Mouse (Mus musculus) right cerebral cortex, postnatal 10 days (tissue): ENCODE data around the gene Tgm2.

Source experiments
- DNase-seq, 2 experiments: peaks; one replicate each; pipeline ENCODE4 v3.0.0; 2021; ENCODE audit warnings: low spot score in 2 of 2

Gene Tgm2

DNA sequence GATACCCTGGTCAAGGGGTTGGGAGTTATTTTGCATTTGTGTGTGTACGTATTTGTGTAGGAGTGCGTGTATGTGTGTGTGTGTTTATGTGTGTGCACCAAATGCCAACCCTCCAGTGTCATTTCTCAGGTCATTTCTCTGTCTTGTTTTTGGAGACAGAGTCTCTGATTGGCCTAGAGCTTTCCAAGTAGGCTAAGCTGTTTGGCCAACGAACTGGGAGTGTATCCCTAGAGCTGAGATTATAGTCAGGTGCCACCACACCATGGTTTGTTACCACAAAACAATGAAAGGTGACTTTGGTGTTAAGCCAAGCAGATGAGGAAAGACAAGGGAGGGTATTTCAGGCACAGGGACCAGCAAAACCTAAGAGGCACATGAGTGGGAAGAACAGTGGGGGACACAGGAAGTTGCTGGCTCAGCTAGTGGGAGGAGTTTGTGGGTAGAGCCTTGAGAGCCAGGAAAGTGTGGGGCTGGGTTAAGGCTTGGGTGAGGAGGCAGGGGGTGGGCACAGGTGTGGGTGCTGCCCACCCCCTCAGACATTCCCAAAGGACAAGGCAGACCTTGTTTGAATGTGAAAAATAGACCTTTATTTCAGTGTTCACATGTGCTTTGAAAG is 30.3 kb downstream of the Tgm2 start:
- DNase-seq: no peak

DNA sequence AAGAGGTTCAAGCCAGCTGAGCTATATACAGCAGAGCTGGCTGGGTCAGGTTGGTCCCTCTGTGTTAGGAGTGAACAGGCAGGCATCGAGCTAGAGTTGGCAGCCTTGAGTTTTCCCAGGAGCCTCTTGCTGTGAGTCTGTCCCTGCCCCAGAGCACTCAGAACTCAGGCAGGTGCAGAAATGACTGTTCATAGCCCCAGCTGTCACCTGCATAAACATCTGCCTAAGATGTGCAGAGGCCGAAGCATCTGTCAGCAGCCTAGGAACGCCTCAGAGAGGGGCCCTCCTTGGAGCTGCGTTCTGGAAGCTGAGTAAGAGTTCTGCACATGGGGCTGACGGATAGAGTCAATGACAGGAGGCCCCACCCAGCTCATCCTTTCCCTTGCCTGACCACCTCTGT is 31.3 kb downstream of the Tgm2 start:
- no peak for DNase-seq

DNA sequence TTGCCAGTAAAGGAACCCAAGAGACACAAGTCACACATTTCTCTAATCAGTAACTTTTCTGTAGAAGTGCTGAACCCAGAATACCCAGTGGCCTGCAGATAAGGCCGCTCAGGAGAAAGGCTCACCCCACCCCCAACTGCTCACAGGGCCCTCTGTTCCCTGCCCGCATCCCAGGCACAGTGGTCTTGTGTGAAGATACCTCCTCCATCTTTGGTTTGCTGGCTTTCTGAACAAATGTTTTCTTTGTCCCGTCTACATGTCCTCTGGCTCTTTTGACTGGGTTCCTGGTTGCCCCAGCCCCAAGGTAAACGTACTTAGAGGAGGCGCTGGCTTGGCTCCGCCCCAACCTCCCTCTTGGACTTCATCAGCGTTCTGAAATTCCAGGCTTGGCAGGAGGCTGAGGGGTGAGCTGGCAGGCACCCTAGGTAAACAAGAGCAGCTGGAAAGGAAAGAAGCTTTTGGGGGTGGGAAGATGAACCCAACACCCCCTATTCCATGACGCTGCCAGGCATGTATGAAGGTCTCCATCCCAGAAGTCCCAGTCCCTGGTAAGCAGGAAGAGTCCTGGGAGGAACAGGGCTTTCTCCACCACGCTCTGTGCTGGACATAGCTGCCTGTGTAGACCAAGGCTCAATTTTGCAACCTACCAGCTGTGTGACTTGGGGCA is 32.5 kb downstream of the Tgm2 start:
- no peak for DNase-seq

DNA sequence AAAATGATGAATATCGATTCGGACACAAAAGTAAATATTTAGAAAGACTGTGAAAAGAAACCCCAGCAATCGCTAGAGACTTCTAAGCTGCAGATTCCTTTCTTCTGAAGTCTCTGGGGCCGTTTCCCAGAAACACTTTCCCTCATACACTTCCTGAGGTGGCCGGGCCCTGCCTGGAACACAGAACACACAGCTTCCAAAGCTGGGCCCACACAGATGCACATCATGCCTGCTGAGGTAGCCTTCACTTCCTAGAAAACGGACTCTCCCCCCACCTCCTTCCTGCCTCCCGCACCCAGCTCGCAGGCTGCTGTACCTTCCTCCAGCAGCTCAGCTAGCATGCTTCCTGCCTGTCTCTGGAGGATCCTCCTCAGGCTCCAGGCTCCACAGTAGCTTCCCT is 36.7 kb downstream of the Tgm2 start:
- DNase-seq: no peak

DNA sequence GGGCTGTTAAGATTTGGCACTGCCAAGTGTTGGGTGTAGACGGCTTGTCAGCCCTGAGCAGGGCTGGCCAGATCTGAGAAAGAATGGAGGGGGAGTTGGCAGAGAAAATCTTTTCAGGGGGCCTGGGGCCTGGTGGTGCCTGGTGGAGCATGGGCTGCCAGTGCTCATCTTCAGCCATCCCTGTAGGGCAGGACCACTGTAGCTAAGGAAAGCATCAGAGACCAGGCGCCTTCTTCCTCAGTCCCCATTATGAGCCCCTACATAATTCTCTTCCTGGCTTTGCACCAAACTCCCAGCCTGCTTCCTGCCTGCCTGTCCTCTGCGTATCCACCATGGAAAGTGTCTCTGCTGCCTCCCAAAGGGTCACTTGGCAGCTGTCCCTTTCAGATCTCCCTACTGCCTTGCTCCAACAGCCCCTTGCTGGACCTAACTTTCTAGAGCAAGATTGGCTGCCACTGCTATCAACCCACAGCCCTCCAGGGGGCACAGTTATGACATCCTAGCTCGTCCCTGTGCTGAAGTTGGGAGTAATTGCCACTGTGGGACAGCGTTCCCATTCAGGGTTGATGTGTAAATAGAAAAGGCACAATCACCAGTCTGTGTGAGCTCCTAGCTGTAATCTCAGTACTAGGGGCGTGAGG is 39.2 kb downstream of the Tgm2 start:
- peak in 1 of 2 experiments; percentile 56 for DNase-seq

DNA sequence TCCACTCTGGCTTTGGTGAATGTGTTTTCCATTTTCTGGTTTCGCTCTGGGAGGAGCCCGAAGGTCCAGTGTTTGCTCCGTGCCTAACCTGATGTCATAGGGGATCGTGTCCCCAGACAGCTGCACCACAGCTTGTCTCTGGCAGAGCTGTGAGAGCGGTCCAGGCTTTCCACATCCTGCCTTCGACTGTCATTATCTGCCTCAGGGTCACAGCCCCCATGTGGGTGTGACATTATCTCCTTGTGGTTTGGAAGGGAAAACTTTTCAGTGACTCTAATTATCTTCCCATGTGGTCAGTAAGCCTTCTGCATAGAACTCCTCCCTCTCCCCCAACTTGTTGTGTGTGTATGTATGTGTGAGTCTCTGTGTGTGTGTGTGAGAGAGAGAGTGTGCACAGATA is 40.6 kb downstream of the Tgm2 start:
- no peak for DNase-seq

DNA sequence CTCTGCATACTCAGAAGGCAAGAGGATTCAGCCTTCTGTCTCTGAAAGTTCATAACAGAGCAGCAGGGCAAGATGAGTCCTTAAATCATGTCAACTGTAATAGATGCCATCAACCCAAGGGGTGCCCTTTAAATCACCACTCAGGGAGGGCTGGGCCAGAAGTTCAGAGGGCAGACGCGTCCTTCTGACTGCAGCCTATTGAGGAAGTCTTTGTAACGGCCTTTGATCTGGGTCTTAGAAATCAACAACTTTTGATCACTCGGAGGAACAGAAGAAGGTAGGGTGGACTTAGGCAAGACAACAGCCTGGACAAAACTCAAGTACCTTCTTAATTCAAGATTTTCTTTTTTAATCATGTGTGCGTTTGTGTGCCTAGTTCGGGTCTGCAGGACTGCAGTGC is 41.3 kb downstream of the Tgm2 start:
- no peak for DNase-seq

DNA sequence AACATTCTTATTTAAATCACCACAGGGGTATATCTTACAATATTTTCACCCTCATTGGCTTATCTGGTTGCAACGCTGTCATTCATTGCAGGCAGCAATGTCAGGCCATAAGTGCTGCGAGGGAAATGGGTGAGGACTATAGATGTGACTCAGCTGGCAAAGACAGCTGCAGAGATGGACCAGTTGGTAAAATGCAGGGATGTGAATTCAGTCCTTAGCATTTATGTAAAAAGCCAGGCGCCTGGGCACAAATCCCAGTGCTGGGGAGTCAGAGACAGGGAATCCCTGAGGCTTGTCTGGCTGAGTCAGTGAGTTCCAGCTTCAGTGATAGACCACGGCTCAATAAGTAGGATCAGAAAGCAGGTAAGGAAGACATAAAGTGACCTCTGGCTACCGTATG is 44.5 kb downstream of the Tgm2 start:
- DNase-seq: peak; percentile 72

DNA sequence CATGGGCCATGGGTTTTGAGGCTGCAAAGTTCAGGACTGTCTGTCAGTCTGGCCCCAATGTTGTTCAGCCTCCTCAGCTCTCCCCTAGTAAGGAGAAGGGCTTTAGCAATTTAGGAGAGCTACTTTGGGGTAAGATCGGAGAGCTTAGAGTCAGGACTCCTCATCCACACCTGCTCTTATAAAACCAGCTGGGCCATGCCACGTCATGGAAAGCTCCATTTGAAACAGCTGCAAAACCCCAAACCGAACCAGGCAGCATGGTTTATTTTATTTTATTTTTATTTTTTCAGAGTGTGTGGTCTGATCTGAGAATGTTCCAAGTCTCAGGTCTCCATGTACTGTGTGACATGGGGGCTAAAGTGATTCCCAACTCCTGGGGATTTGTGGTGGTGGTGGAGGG is 46.7 kb downstream of the Tgm2 start:
- DNase-seq: no peak

DNA sequence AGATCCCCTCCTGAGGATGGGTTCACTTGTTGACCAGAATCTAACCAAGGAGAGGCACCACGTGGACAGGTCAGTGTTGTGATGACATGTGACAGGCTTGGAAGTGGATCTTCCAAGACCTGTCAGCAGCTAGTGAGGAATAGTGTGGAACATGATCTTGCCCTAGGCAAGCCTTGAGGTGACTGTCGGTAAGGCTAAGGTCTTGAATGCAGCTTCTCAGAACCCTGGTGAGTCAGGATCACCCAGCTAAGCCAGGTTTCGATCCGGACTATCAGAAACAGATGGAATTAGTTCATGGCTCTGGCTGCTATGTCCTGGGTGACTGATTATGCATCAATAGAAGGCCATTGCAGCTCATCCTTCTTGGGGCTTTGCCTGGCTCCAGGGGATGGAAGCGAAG is 47.5 kb downstream of the Tgm2 start:
- DNase-seq: no peak

DNA sequence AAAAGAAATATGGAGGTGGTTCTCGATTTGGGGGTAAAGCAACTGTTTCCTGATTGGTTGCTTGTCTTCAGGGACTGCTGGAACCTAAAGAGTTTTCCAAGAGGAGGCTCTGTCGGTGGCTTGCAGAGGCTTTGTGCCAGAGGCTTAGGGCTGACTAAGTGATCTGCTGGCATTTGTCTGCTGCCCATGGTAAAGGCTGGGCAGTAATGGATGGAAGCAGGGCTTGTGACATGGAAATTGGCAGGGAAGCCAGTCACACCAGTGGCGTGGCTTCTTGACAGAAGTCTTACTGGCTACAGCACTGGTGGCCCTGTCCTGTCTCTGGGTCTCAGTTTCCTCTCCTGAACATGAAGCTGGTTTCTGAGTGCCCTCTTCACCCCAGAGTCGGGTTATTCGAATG is 49.2 kb downstream of the Tgm2 start:
- DNase-seq: no peak

DNA sequence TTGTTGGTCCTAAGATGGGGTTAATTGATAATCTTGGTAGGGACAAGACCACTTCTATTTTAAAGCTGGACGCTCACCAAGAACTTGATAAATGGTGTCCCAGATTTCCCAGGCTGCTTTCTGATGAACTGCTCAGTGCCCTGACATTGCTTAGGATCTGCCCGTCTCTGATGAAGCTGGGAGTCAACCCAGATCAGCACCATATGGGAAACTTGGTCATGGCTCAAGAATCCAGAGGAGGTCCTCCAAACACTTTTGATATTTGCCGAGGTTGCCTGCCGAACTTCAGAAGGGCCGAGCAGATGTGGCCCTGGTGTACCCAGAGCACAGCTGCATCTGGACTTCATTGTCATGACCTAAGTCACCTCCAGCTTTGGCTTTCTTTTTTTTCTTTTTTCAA is 51.4 kb downstream of the Tgm2 start:
- DNase-seq: no peak

DNA sequence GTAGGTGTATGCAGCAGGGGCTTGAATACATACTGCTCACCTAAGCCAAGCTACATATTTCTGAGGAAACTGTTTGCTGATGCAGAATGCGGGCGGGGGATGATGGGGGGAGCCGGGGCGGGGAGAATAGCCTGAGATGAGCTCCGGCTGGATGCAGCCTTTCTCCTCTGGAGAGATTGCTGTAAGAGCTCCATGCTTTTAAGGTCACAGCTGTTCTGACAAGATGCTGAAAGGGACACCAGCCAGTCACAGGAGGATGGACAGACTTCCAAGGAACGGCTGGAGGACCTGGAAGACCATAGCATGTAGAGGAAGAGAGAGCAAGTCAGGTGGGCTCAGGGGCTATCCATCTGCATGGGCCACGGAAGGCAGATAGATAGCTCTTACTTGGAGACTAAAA is 51.9 kb downstream of the Tgm2 start:
- DNase-seq: no peak

DNA sequence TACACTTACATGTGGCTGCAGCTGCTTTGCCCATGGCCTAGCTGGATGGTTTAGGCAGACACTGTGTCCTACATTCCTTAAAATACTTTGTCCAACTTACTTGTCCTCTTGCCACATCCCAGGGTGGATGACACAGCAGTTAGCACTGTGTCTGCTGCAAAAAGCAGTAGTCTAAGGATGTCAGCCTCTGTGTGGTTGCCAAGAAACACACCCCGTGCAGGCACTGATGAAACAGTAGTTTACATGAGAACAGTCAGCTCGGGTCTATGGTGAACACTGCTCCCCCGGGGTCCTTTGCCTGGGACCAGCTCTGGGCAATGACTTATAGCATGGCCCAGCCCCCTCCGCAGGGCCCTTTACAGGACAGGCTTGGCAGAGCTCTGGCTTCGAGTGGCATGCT is 52.9 kb downstream of the Tgm2 start:
- peak in 1 of 2 experiments; percentile 50 for DNase-seq

DNA sequence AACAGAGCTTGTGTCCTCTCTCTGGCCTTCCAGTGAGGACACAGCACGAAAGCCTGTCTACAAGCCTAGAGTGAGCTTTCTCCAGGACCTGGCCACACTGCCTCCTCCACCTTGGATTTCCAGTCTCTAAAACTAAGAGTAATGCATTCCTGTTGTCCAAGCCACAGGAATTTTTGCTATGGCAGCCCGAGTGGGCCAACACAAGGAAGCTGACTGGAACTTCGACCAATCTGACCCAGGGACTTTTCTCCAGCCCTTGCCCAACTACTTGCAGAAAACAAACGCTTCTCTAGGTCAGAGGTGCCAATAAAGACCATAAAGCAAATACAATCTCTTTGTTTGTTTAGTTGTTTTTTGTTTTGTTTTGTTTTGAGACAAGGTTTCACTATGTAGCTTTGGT is 56.1 kb downstream of the Tgm2 start:
- DNase-seq: no peak

DNA sequence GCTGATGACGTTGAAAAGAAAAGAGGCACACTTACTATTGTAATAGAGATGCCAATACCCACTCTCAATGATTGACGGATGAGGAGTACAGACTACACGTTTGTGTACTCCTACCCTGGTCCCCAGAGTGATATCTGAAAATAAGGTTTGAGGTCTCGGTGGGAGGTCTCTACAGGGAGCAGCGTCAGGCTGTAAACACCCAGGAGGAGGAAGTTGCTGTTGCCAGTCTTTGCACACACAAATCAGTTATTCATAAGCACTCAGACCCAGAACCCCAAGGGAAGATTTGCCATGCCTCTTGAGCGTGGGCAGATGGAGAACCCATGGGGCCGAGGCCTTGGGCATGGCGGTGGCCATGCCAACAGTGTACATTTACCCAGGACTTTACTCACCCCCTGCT is 61.8 kb downstream of the Tgm2 start:
- DNase-seq: no peak

DNA sequence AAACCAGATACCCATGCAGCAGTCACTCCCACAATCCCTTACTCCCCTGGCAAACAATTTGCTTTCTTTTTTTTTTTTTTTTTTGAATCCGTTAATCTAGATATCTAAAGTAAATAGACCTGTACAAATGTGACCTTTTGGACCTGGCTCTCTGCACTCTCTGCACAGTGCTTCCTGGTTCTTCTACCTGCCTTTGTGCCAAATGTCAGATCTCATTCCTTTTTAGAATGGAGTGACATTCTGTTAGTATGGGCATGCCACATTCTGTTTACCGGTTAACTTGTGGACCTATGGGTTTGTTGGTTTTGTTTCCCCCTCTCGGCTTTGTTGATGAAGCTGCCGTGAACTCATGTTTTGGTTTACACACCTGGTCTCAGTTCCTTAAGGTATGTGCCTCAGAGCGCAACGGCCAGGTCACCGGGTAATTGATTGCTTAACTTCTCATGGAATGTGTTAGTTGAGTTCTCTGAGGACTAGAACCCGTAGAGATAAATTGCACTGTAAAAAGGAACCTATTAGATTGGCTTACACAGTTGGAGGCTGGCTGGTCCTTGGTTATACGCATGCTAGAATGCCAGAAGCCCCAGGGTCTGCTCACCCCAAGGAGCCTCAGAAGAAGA is 65.5 kb downstream of the Tgm2 start:
- no peak for DNase-seq

DNA sequence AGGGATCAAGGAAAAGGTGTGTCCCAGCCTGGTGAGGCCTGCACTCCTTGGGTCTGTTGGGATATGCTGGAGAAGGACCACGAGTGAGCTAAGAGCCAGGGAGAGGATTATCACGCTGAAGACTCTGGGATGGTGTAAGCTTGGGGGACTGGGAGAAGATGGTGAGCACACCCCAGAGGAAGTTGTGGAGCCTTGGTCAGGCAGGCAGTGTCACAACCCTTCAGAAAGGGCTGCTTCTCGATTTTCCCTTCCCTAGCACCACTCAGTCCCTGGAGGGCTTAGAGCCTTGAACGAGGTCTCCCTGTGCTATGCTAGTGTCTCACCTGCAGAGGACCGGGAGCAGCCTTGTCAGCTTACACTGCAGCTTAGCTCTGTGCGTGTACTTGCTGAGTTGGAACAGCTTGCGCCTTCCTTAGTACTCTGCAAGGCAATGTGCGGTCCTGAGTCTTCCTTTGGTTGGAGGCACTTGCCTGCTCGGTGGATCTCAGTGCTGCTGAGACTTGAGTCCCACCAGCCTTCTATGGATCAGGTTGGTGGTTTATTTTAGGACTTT is 66.3 kb downstream of the Tgm2 start:
- DNase-seq: peak in 1 of 2 experiments; percentile 54

DNA sequence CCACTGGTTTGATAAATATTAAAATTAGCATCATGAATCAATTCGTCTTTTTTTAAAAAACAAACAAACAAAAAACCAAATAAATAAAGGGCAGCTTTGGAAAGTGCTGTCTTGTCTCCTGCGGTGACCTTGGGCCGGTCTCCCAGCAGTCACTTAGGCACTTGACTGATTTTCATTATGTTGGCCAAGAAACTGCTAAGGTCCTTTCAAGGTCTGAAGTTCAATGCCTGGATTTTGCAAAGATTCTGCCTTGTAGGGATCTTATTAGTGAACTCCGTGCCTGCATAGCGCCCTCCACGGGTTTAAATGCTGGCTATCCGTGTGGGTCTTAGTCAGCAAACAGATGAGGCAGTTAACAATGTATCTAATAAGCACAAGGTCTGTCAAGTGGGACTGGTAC is 67.3 kb downstream of the Tgm2 start:
- no peak for DNase-seq

DNA sequence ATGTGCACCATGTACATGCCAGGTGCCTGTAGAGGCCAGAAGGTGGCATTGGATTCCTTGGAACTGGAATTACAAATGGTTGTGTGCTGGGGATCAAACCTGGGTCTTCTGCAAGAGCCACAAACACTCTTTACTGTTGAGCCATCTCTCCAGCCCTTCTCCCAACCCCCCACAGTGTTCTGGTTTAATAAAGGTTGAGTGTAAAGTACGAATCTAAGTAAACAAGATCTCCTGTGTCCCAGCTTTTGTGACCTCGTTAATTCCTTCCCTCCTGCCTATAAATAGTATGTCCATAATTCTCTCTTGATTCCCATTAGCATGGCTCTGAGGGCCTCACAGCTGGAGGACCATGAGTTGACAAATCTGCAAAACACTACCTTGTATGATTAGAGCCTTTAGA is 68.3 kb downstream of the Tgm2 start:
- no peak for DNase-seq

DNA sequence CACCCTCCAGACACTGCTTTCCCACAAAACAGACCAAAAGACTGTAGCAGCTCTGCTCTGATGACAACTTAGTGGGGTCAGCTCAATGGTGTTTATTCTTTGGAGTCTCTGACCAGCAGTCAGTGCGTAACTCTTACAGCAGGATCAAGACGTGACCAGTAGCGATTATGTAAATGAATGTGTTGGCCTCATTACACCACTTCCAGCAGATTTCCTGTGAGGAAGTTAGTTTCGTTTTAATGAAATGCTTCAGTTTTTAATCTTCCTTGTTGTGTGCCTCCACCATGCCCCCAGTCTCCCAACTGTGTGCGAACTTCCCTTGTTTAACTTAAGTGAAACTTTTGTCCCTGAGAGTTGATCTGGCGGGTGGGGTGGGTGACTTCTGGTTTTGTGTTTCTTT is 69.5 kb downstream of the Tgm2 start:
- no peak for DNase-seq

DNA sequence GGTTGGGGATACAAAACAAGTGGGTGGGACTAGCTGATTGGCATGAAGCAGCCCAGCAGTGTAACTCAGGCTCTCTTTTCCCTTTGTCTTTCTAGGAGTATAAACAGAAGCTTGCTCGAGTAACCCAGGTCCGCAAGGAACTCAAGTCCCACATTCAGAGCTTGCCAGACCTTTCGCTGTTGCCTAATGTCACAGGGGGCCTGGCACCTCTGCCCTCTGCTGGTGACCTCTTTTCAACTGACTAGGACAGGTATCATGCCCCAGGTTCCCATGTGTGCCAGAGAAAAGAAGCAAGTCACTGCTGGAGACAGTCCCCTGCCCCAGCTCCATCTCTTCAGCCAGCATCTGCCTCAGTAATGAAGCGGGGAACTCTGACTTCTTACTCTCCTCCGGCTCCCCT is 71.4 kb downstream of the Tgm2 start:
- no peak for DNase-seq

DNA sequence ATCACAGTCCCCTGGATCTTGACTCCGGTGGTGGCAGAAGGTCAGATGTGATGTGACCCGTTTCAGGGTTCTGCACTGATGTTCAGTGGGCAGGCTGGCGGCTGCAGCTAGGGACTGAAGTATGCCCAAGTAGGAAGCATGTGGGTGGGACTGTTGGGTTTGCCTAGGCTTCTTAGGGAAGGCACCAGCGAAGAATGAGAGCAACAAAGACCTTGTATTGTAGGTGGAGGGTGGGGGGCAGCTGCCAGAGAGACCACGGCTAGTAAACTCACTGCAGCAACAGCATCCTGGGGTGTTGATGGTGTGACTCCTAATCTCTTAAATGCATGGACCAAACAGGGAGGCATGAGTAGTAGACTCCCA is 74.6 kb downstream of the Tgm2 start:
- DNase-seq: no peak
